In the genomic region with DNA sequence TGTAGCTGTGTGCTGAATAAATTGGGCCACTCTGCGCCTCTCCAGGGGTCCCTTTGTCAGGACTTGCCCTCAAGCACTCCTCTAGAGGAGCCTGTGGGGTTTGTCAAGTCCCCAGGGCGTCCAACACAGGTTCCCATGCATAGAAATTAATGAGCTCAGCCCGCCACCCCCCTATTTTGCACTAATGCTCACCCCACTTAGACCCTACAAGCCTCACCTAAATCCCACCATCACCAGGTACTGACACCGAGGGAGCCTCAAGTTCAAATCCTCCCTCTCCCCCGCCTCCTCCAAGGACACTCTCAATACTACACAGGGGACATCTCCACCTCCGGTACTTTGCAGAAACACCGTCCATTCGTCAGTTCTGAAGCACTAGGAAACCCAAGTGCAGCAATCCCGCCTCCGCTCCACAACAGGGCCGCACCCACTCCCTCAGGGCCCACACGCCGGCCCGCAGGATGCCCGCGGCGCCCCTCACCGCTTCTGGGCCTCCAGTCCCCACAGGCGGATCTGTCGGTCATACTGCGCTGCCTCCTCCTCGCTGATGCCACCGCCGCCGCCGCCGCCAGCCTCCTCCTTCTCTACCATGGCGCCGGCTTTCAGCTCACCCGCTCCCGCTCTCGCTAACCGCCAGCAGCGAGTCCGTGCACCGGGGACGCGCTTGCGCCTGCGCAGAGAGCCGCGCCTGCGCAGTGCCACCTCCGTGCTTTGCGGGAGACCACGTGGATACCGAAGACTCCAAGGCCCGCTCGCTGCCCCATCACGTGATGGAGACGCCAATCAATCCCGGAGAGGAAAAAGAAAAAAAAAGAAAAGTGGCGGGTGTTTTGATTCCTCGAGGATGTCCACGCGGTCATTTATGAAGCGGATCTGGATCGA, we compare ENCODE assay signal across 7 mouse cellular contexts. TPM values are rescaled to one million over a fixed set of nuclear protein-coding genes. Genes with fewer than 3 reads are reported as not detected.
A peak's percentile ranks its signal among the peaks of the same experiment; 100 is the strongest.
DNase-seq lines count a peak whose midpoint lies in the region; ATAC-seq lines count a peak whose summit lies in the region.

Gene Sae1, minus strand, starts transcription at position 647 of the 882 bp plus-strand sequence.

- peak; percentile 98 for DNase-seq in adrenal gland, postnatal 10 days
- peak; percentile 98 for DNase-seq in embryonic facial prominence, embryonic 10.5 days (ENCODE audit: low spot score)
- peak; percentile 98 for DNase-seq in kidney, adult 11 months
- peak; percentile 97 for DNase-seq in limb, embryonic 10.5 days (ENCODE audit: low spot score)
- peak; percentile 90 for DNase-seq in spleen, adult 12 weeks (ENCODE audit: low spot score)

- H3K4me2 ChIP-seq in midbrain, embryonic 13.5 days (replicated peaks) = peak within 1 kb of the TSS; percentile 83

- peak; percentile 91 for ATAC-seq in granulocyte monocyte progenitor cell, adult 5-6 weeks (replicated peaks; ENCODE audit: poor library complexity, severe bottlenecking)
- peak; percentile 88 for ATAC-seq in midbrain, embryonic 13.5 days

- H3K27me3 ChIP-seq in embryonic facial prominence, embryonic 10.5 days (replicated peaks; ENCODE audit: low read depth, poor library complexity, severe bottlenecking) = no peaks in the 10 kb centered on the region
- no peaks in the 10 kb centered on the region for H3K27me3 ChIP-seq in limb, embryonic 10.5 days (ENCODE audit: low read depth, poor library complexity, severe bottlenecking)
- H3K27me3 ChIP-seq in midbrain, embryonic 13.5 days = no peaks in the 10 kb centered on the region

- WGBS in embryonic facial prominence, embryonic 10.5 days = 1% methylated on average over 58 of the region's 58 CpGs
- WGBS in limb, embryonic 10.5 days = under 1% methylated on average over 58 of the region's 58 CpGs
- 1% methylated on average over 56 of the region's 58 CpGs for WGBS in midbrain, embryonic 13.5 days

- peak within 1 kb of the TSS; percentile 97 for H3K4me3 ChIP-seq in embryonic facial prominence, embryonic 10.5 days
- peak within 1 kb of the TSS; percentile 97 for H3K4me3 ChIP-seq in limb, embryonic 10.5 days
- H3K4me3 ChIP-seq in midbrain, embryonic 13.5 days (replicated peaks) = peak within 1 kb of the TSS; percentile 86

- peaks cover 27% of the 10 kb centered on the region for H3K4me1 ChIP-seq in embryonic facial prominence, embryonic 10.5 days
- peaks cover 18% of the 10 kb centered on the region for H3K4me1 ChIP-seq in limb, embryonic 10.5 days
- peaks cover 30% of the 10 kb centered on the region for H3K4me1 ChIP-seq in midbrain, embryonic 13.5 days (replicated peaks)

- peak within 1 kb of the TSS; percentile 98 for H3K27ac ChIP-seq in embryonic facial prominence, embryonic 10.5 days (replicated peaks)
- H3K27ac ChIP-seq in limb, embryonic 10.5 days = peak within 1 kb of the TSS; percentile 97
- H3K27ac ChIP-seq in midbrain, embryonic 13.5 days = peak within 1 kb of the TSS; percentile 81

- no peaks in the 10 kb centered on the region for H3K9me3 ChIP-seq in embryonic facial prominence, embryonic 10.5 days
- no peaks in the 10 kb centered on the region for H3K9me3 ChIP-seq in limb, embryonic 10.5 days (replicated peaks)
- no peaks in the 10 kb centered on the region for H3K9me3 ChIP-seq in midbrain, embryonic 13.5 days

- peaks cover 35% of the 10 kb centered on the region for H3K36me3 ChIP-seq in embryonic facial prominence, embryonic 10.5 days (replicated peaks)
- H3K36me3 ChIP-seq in limb, embryonic 10.5 days = peaks cover 35% of the 10 kb centered on the region
- H3K36me3 ChIP-seq in midbrain, embryonic 13.5 days = 0 out of 2 replicates have a peak, but pooled peaks cover 19% of the 10 kb centered on the region

- H3K9ac ChIP-seq in midbrain, embryonic 13.5 days (replicated peaks) = peak within 1 kb of the TSS; percentile 95

RNA-seq across cellular contexts. Expression of gene Sae1, which starts in this region (rescaled TPM):
- 10 to 100 TPM; 60.8 to 64.0 TPM for total RNA-seq in adrenal gland, postnatal 10 days (2021)
- 479 and 497 TPM in 2 replicates for polyA plus RNA-seq in embryonic facial prominence, embryonic 10.5 days (2016; fragmentation: Nextera tagmentation; extraction: Ambion mirVana)
- total RNA-seq in granulocyte monocyte progenitor cell, adult 5-6 weeks (2014; fragmentation: Nextera tagmentation) = 131 and 137 TPM in 2 replicates
- total RNA-seq in granulocyte monocyte progenitor cell, adult 5-6 weeks (2017) = 409 and 421 TPM in 2 replicates
- 483 and 484 TPM in 2 replicates for polyA plus RNA-seq in limb, embryonic 10.5 days (2016; fragmentation: Nextera tagmentation; extraction: Ambion mirVana)
- 267 and 272 TPM in 2 replicates for polyA plus RNA-seq in midbrain, embryonic 13.5 days (2015; fragmentation: Nextera tagmentation; extraction: Ambion mirVana)

Comparison
In these comparisons a context has a peak if more than half of its experiments do, and no peak if none do; other contexts are left out.
1. Peak in every context shown above with its lines: DNase-seq, ATAC-seq, H3K4me3 ChIP-seq and H3K27ac ChIP-seq.